Mouse (Mus musculus): ENCODE data around the gene Lrrc25. TPM values are rescaled to one million over a fixed set of nuclear protein-coding genes. Genes with fewer than 3 reads are reported as not detected.
A peak's percentile ranks its signal among the peaks of the same experiment; 100 is the strongest.
"Not testable (repeated sequence)": the region's sequence is repeated elsewhere in the genome, so short reads cannot be mapped to it uniquely, and the experiment has no call there.

The Lrrc25 gene
- polyA plus RNA-seq (2015; fragmentation: Nextera tagmentation; extraction: Ambion mirVana), result 0.74 and 1.3 TPM in 2 replicates

GRCm38 (mm10) chr8:70615894-70616293 lies at the start of gene Lrrc25:
Lrrc25 (plus strand) TSS chr8:70616155.
- ATAC-seq (replicated peaks), result no peak
- H3K4me3 ChIP-seq, result no peak within 1 kb of the TSS
- no peaks in the 10 kb centered on the region for H3K36me3 ChIP-seq
- no peak within 1 kb of the TSS for H3K9ac ChIP-seq (replicated peaks)
- no peaks in the 10 kb centered on the region for H3K9me3 ChIP-seq
- no peak within 1 kb of the TSS for H3K27ac ChIP-seq (replicated peaks)
- H3K4me2 ChIP-seq (replicated peaks), result no peak within 1 kb of the TSS
- WGBS, result 84% methylated on average over 3 of the region's 3 CpGs
- H3K4me1 ChIP-seq, result peaks cover 12% of the 10 kb centered on the region
- H3K27me3 ChIP-seq, result no peaks in the 10 kb centered on the region; the same call in 1 of the 2 replicates

GRCm38 (mm10) chr8:70570360-70570759 lies 45.6 kb upstream of the Lrrc25 start:
- H3K9ac ChIP-seq (replicated peaks), result no peak overlapping the region
- H3K27ac ChIP-seq (replicated peaks), result no peak overlapping the region
- H3K27me3 ChIP-seq, result no peaks in the 10 kb centered on the region
- peaks cover 5% of the 10 kb centered on the region; the same call in 1 of the 2 replicates for H3K4me1 ChIP-seq
- H3K9me3 ChIP-seq, result no peaks in the 10 kb centered on the region
- H3K36me3 ChIP-seq, result peaks cover 5% of the 10 kb centered on the region
- H3K4me3 ChIP-seq, result no peak overlapping the region
- H3K4me2 ChIP-seq (replicated peaks), result no peak overlapping the region
- no peak for ATAC-seq (replicated peaks)

- Histone ChIP-seq H3K36me3 (peaks cover 5% of the 10 kb centered on the region), H3K4me2 (replicated peaks) (no peak overlapping the region), H3K4me3 (no peak overlapping the region), H3K4me1 (no peaks in the 10 kb centered on the region), H3K9me3 (no peaks in the 10 kb centered on the region), H3K27ac (replicated peaks) (no peak overlapping the region), H3K9ac (replicated peaks) (no peak overlapping the region), H3K27me3 (no peaks in the 10 kb centered on the region)
- no peak for ATAC-seq (replicated peaks)
- 79% methylated on average over 6 of the region's 6 CpGs for WGBS
Observed at GRCm38 (mm10) chr8:70570990-70571389, 45.0 kb upstream of the Lrrc25 start.

- Histone ChIP-seq H3K9ac (replicated peaks) (no peak overlapping the region), H3K4me1 (no peaks in the 10 kb centered on the region), H3K27me3 (no peaks in the 10 kb centered on the region), H3K36me3 (peaks cover 14% of the 10 kb centered on the region), H3K9me3 (no peaks in the 10 kb centered on the region), H3K27ac (replicated peaks) (no peak overlapping the region), H3K4me3 (no peak overlapping the region), H3K4me2 (replicated peaks) (no peak overlapping the region)
- ATAC-seq (replicated peaks), result no peak
Observed at GRCm38 (mm10) chr8:70574302-70574701, 41.7 kb upstream of the Lrrc25 start.

- Histone ChIP-seq H3K27ac (replicated peaks) (no peak overlapping the region), H3K4me1 (no peaks in the 10 kb centered on the region), H3K4me2 (replicated peaks) (no peak overlapping the region), H3K4me3 (no peak overlapping the region), H3K9ac (replicated peaks) (no peak overlapping the region), H3K9me3 (no peaks in the 10 kb centered on the region), H3K27me3 (no peaks in the 10 kb centered on the region), H3K36me3 (peaks cover 15% of the 10 kb centered on the region)
- no peak for ATAC-seq (replicated peaks)
- 83% methylated on average over 4 of the region's 4 CpGs for WGBS
Observed at GRCm38 (mm10) chr8:70574915-70575314, 41.0 kb upstream of the Lrrc25 start.

- Histone ChIP-seq H3K9me3 (no peaks in the 10 kb centered on the region), H3K27me3 (no peaks in the 10 kb centered on the region), H3K9ac (replicated peaks) (no peak overlapping the region), H3K4me1 (no peaks in the 10 kb centered on the region), H3K4me2 (replicated peaks) (no peak overlapping the region), H3K27ac (replicated peaks) (no peak overlapping the region), H3K36me3 (peaks cover 28% of the 10 kb centered on the region), H3K4me3 (no peak overlapping the region)
- WGBS, result 94% methylated on average over 3 of the region's 3 CpGs
- ATAC-seq (replicated peaks), result no peak
Observed at GRCm38 (mm10) chr8:70577207-70577606, 38.7 kb upstream of the Lrrc25 start.

GRCm38 (mm10) chr8:70583476-70584387 lies 32.2 kb upstream of the Lrrc25 start:
- H3K4me2 ChIP-seq (replicated peaks), result no peak overlapping the region
- H3K27ac ChIP-seq (replicated peaks), result no peak overlapping the region
- no peaks in the 10 kb centered on the region for H3K27me3 ChIP-seq
- no peak for ATAC-seq (replicated peaks)
- H3K9me3 ChIP-seq, result no peaks in the 10 kb centered on the region
- 90% methylated on average over 18 of the region's 18 CpGs for WGBS
- H3K4me1 ChIP-seq, result no peaks in the 10 kb centered on the region
- no peak overlapping the region for H3K9ac ChIP-seq (replicated peaks)
- peaks cover 60% of the 10 kb centered on the region for H3K36me3 ChIP-seq
- no peak overlapping the region for H3K4me3 ChIP-seq

GRCm38 (mm10) chr8:70584606-70585257 lies 31.2 kb upstream of the Lrrc25 start:
- Histone ChIP-seq H3K36me3 (peaks cover 62% of the 10 kb centered on the region), H3K27ac (replicated peaks) (no peak overlapping the region), H3K4me2 (replicated peaks) (no peak overlapping the region), H3K9ac (replicated peaks) (no peak overlapping the region), H3K4me1 (no peaks in the 10 kb centered on the region), H3K4me3 (no peak overlapping the region), H3K9me3 (no peaks in the 10 kb centered on the region), H3K27me3 (no peaks in the 10 kb centered on the region)
- peak; percentile 51; the same call in 1 of the 2 replicates for ATAC-seq (replicated peaks)
- 91% methylated on average over 9 of the region's 9 CpGs for WGBS

- Histone ChIP-seq H3K4me1 (no peaks in the 10 kb centered on the region), H3K27me3 (no peaks in the 10 kb centered on the region), H3K4me3 (no peak overlapping the region), H3K9ac (replicated peaks) (no peak overlapping the region), H3K36me3 (peaks cover 64% of the 10 kb centered on the region), H3K27ac (replicated peaks) (no peak overlapping the region), H3K9me3 (no peaks in the 10 kb centered on the region), H3K4me2 (replicated peaks) (no peak overlapping the region)
- 41% methylated on average over 7 of the region's 7 CpGs for WGBS
- ATAC-seq (replicated peaks), result 0 out of 2 replicates have a peak, but pooled peaks have one; percentile 51
Observed at GRCm38 (mm10) chr8:70585258-70585652, 30.7 kb upstream of the Lrrc25 start.

- H3K9me3 ChIP-seq; H3K27ac ChIP-seq (replicated peaks); H3K27me3 ChIP-seq; H3K4me3 ChIP-seq; ATAC-seq (replicated peaks); H3K9ac ChIP-seq (replicated peaks); H3K4me2 ChIP-seq (replicated peaks); H3K4me1 ChIP-seq: not testable (repeated sequence)
- 95% methylated on average over 4 of the region's 4 CpGs for WGBS
- H3K36me3 ChIP-seq, result peaks cover 57% of the 10 kb centered on the region
Observed at GRCm38 (mm10) chr8:70587955-70588354, 28.0 kb upstream of the Lrrc25 start.

- no peak overlapping the region for H3K9ac ChIP-seq (replicated peaks)
- no peak overlapping the region for H3K4me2 ChIP-seq (replicated peaks)
- WGBS, result 86% methylated on average over 12 of the region's 12 CpGs
- H3K27ac ChIP-seq (replicated peaks), result no peak overlapping the region
- H3K9me3 ChIP-seq, result no peaks in the 10 kb centered on the region
- H3K36me3 ChIP-seq, result peaks cover 36% of the 10 kb centered on the region
- ATAC-seq (replicated peaks), result no peak
- no peak overlapping the region for H3K4me3 ChIP-seq
- H3K27me3 ChIP-seq, result no peaks in the 10 kb centered on the region
- peaks cover 22% of the 10 kb centered on the region for H3K4me1 ChIP-seq
Observed at GRCm38 (mm10) chr8:70591569-70591968, 24.4 kb upstream of the Lrrc25 start.

- 49% methylated on average over 8 of the region's 8 CpGs for WGBS
- no peak overlapping the region for H3K4me2 ChIP-seq (replicated peaks)
- no peak for ATAC-seq (replicated peaks)
Observed at GRCm38 (mm10) chr8:70593173-70593572, 22.8 kb upstream of the Lrrc25 start.

More at GRCm38 (mm10) chr8:70593173-70593572, 22.8 kb upstream of the Lrrc25 start:
- no peak overlapping the region for H3K4me3 ChIP-seq
- H3K4me1 ChIP-seq, result peaks cover 38% of the 10 kb centered on the region
- no peak overlapping the region for H3K9ac ChIP-seq (replicated peaks)
- no peaks in the 10 kb centered on the region for H3K9me3 ChIP-seq
- peak overlapping the region; percentile 56; the same call in 1 of the 2 replicates for H3K27ac ChIP-seq (replicated peaks)
- peaks cover 23% of the 10 kb centered on the region; the same call in 1 of the 2 replicates for H3K36me3 ChIP-seq
- no peaks in the 10 kb centered on the region for H3K27me3 ChIP-seq

Data from forebrain, embryonic 15.5 days (tissue).